Mouse (Mus musculus): ENCODE data around the gene Gm49405.

Gene Gm49405

DNA sequence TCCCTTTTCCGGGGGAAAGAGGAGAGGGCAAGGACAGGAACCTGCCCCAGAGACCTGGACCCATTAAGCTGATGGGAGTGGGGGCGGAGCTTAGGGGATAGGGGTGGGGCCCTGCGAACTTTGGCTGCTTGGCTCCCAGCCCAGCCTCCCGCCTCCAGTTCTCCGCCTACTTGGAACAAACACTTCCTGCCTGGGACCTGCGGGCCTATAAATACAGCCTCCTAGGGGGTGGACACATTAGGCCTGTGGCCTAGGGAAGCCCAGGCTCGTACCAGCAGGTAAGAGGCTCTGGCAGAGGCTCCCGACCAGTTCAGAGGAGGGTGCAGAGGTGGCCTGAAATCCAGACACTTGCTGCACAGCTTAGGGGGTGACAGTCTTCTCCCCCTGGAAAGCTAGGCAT, 14.1 kb upstream of the Gm49405 start, which contains the start of gene Acy3:
Acy3 (plus strand) TSS at position 237 of the 400 bp plus-strand sequence.
- DNase-seq (ENCODE audit: low read depth, low spot score), result peak; percentile 44

DNA sequence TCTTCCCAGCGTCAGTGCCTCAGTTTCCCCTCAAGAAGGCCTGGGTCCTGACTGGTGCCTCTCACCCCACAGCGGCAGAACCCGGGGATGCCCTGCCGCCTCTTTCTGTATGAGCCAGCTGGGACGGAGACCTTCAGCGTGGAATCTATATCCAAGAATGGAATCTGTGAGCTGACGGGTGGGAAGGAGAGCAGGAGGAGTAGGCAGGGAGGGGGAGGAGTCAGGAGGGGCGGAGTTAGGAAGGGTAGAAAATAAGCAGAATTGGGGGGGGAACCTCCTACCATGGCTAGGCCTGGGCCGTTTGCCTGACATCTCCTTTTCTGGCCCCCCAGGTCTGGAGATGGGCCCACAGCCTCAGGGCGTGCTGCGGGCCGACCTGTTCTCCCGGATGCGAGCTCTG, 12.4 kb upstream of the Gm49405 start:
- DNase-seq (ENCODE audit: low read depth, low spot score), result no peak

DNA sequence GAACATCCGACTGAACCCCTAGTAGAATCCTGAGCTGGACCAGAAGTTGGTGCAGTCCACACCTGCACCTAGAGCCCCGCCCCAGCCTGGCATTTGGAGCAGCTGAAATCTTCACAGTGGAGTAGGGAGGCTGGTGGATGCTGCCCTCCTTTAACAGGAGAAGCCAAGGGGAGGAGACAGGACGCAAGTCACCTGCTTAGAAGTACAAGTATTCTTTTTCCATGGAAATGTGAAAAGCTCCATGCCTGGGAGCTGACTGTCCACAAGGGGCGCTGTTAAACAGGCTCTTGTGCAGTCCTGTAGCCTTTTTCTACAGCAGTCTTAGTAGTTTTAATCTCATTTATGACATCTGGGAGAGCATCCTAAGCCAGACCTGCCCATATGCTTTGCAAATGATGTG, 11.7 kb upstream of the Gm49405 start:
- no peak for DNase-seq (ENCODE audit: low read depth, low spot score)

DNA sequence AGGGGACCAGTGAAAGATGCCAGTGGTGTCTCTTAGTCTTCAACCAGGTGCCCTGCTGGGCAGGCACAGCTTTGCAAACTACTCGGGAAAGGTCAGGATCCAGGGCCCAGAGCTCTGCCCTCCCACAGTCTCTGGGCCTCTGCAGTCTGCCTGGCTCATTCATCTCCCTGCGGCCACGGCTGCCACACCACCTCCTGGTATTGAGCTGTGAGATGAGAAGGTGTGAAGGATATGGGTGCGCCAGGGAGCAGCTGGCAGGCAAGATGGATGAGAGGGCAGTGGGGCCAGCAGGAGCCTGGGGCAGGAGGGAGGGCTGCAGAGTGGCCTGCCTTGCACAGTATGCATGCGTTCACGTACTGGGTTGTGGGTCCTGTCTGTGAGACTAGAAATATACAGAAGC, 9.6 kb upstream of the Gm49405 start:
- no peak for DNase-seq (ENCODE audit: low read depth, low spot score)

DNA sequence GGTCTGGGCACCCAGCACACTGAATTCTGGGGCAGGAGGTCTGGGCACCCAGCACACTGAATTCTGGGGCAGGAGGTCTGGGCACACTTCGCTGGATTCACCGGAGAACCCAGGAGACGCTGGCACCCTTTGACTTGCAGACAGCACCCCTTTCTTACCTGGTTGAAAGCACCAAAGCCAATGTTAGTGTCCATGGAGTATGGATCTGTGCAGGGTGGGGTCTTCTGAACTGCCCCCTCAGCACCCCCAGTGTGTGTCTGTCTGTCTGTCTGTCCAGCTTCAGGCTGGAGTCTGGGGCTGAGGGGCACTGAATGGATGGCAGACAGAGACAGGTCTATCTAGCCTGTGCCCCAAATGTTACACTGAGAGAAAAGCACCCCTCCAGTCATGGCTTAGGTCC, 8.9 kb upstream of the Gm49405 start:
- DNase-seq (ENCODE audit: low read depth, low spot score), result no peak

DNA sequence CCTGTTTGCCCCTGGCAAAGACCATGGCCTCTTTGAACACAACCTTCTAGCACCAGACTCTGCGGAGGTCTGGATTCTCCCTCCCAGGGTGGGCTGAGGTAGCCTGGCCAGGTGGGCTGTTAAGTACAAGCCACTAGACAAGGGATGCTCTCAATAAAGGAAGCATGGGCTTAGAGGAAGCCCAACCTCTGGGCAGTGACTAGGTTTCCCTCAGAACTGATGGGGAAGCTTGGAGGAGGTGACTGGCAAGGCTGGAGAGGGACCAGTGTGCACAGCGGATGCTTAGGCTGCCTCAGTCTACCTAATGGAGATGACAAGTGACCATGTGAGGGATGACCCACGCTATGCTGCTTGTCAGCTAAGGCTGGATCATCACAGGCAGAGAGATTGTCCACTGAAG, 8.5 kb upstream of the Gm49405 start:
- DNase-seq (ENCODE audit: low read depth, low spot score), result no peak

DNA sequence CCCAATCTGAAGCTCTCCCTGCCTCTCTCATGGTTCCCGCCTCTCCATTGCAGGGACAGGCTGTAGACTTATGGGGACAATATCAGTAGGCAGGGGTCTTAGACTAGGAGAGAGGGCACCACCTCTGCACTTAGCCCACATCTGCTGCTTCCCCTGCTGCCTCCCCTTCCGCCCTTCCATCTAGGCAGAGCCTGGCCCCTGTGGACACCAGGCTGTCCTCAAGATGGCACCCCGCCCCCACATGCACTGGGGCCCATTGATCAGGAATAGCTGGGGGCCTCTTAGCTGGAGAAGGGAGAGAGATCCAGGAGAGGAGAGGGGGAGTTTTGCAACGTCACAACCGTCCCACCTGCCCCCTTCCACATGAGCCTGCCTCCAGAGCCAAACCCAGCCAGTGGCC, 8.0 kb upstream of the Gm49405 start, which contains the start of gene Tbx10:
Tbx10 (plus strand) TSS at position 337 of the 400 bp plus-strand sequence.
- no peak for DNase-seq (ENCODE audit: low read depth, low spot score)

DNA sequence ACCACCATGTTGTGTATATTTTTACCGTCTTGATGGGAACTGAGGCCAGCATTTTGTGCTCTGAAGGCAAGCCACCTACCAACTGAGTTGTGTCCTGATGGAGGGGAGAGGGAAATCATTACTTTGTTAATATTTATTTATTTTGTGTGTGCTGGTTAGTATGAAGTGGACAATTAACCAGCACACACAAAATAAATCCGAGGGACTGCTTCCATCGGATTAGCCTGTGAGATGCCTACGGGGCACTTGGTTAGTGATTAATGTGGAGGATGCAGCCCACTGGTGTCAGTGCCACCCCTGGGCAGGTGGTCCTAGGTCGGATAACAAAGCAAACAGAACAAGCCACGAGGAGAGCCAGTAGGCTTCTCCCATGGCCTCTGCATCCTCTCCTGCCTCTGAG, 5.5 kb upstream of the Gm49405 start:
- DNase-seq (ENCODE audit: low read depth, low spot score), result no peak

DNA sequence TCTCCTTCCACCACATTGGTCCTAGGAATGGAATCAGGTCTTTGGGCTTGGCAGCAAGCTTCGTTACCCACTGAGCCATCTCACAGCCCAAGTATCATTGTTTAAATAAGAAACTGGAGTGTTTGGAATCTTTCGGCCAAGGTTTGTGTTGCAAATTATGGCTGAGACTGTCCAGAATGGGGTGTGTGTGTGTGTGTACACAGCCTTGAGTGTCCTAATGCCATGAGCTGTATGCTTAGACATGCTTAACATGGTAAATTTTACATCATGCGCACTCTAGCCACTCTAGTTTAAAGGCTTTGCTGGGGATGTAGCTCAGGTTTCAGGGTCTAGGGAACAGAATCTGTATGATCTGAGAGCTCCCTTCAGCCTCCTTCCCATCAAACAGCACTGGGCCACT, 4.9 kb upstream of the Gm49405 start:
- DNase-seq (ENCODE audit: low read depth, low spot score), result no peak

DNA sequence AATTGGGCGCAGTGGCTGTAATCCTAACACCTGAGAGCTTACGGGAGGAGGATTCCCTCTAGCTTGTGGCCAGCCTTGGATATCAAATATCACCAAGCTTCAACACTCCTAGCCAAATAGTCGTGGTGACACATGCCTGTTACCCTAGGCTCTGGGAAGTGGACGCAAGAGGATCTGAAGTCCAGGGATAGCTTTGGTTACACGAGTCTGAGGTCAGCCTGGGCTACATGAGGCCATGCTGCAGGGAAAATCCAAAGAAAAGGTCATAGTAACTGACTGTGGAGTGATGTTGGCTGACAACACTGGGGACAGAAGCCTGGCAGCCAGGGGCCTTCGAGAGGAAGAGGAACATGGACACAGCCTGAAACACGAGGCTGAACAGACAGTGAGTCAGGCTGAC, 4.3 kb upstream of the Gm49405 start:
- DNase-seq (ENCODE audit: low read depth, low spot score), result no peak

DNA sequence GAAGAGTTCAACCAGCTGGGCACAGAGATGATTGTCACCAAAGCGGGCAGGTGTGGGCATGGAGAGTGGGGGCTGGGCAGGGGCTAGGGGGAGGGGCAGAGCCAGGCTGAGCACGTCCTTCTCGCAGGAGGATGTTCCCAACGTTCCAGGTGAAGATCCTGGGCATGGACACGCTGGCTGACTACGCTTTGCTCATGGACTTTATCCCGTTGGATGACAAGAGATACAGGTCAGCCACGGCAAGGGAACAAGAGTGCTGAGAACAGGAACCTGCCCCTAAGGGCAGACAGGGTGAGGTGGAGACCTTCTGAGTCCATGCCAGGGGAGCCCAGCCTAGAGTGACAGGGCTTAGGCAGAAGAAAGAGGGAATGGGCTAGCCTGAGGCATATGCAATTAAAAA, 3.7 kb upstream of the Gm49405 start:
- no peak for DNase-seq (ENCODE audit: low read depth, low spot score)

DNA sequence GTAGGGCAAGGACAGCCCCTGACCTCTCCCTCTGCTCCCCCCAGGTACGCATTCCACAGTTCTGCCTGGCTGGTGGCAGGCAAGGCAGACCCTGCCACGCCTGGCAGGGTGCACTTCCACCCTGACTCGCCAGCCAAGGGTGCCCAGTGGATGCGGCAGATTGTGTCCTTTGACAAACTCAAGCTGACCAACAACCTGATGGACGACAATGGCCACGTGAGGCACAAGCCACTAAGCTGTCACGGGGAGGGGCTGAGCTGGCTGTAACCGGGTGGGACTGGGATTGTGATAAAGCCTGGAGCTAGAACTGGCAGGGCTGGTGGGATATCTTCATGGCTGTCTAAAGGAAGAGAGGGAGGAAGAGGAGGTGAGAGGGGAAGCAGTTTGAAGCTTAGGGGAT, 3.2 kb upstream of the Gm49405 start:
- no peak for DNase-seq (ENCODE audit: low read depth, low spot score)

DNA sequence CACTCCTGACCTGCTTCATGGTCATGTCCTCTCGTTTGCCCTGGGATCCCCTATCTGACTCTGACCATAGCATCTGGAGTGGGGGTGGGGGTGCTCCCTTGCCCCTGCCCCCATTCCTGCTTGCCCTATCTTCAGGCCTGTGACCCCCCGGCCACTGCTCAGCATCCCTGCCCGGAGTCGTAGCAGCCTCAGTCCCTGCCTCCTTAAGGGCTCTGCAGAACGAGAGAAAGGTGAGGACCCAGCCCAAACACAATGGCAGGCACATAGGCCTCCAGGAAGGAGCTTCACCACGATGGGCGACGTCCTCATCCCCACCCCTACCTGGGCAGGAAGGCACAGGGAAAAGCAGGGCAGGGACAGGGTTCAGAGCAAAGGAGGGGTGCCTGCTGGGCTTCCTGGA, 2.1 kb upstream of the Gm49405 start:
- DNase-seq (ENCODE audit: low read depth, low spot score), result no peak

DNA sequence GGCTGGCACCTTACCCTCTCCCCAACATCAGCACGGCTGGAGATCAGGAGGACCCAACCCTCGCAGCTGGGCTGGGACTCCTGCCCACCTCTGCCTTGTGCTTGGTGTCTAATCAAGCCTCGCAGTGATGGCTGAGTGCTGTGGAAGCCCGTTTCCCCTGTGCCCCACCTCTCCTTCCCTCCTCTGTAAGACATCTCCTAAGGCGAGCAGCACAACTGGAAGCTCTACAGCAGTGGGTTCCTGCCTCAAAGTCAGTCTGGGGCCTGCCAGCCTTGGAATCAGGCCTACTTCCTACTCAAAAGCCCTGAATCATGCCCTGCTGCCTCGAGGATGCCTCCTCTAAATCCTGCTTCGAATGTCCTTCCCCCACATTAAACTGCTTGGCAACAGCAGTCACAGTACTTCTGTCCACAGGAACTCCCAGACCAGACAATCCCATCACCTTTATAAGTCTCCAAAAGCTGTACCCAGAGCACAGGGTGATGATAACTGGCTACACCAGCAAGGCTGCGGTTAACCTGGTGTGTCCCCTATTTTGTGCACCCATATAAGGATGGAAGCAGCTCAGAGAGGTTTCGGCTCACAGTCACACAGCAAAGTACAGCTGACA, 1.2 kb upstream of the Gm49405 start:
- no peak for DNase-seq (ENCODE audit: low read depth, low spot score)

DNA sequence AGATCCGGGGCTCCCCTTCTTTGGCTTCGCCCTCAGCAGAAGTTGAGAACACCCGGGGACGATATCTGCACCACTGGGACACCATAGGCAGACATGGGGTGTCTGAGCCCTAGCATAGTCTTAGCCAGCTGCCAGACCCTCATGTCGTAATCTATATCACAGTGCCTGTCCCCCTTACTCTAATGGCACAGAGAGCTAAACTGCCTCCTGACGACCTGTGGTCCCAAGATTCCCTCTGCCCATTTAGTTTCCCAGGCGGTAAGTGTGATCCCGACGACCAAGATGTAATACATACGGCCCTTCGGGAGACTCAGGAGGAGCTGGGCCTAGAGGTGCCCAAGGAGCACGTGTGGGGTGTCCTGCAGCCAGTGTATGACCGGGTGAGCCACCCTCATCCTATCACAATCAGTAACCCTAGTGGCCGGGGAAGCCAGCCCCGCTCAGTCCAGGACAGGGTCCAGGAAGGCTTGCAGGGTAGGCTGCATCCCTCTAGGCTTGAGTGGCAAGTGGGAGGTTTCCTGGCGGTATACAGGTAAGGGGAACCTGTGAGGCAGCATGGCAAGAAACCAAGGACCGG, 611 bp downstream of the Gm49405 start:
- DNase-seq (ENCODE audit: low read depth, low spot score), result peak; percentile 18

DNA sequence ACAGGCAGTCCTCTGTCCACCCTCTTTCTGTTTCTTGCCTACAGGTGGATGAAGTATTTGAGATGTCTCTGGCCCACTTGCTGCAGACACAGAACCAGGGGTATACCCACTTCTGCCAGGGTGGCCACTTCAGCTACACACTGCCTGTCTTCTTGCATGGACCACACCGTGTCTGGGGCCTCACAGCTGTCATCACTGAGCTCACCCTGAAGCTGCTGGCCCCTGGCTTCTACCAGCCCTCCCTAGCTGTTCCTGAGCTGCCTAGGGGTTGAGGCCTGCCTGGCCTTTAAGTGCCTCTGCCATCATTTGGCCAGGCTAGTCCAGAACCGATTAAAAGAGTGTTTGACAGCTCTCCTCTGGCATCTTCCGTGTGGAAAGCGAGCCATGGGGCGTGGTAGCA, 1.3 kb downstream of the Gm49405 start:
- no peak for DNase-seq (ENCODE audit: low read depth, low spot score)

DNA sequence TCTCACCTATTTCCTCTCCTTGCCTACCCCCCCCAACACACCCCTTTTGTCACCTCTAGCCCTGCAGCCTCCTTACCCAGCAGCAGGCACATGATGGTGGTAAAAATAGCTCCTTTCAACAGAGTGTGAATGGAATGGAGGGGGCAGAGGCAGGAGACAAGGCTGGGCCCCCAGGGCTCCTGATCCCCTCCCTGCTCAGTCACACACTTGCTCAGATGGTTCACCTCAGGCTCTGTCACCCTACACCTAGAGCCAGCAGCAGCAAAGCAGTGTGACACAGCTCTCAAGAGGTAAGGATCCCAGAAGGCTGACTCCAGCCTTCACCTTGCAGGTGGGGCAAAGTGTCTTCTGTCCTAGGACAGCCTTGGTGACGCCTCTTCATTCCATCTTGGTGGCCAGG, 2.7 kb downstream of the Gm49405 start, which contains the start of gene Doc2g:
Doc2g (plus strand) TSS at position 202 of the 400 bp plus-strand sequence.
- DNase-seq (ENCODE audit: low read depth, low spot score), result no peak

DNA sequence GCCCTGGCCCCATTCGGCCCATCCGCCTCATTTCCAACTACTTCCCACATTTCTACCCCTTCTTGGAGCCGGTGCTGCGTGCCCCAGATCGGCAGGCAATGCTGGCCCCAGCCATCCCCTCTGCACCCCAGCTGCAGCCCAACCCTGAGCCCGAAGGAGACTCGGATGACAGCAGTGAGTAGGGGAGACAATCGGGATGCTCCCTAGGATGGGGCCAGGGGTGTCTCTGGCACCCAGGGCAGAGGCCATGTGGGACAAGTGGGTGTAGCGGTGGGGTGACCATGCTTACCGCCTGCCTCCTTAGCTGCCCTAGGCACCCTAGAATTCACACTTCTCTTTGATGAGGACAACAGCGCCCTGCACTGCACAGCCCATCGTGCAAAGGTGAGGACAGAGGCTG, 3.2 kb downstream of the Gm49405 start:
- DNase-seq (ENCODE audit: low read depth, low spot score), result no peak

DNA sequence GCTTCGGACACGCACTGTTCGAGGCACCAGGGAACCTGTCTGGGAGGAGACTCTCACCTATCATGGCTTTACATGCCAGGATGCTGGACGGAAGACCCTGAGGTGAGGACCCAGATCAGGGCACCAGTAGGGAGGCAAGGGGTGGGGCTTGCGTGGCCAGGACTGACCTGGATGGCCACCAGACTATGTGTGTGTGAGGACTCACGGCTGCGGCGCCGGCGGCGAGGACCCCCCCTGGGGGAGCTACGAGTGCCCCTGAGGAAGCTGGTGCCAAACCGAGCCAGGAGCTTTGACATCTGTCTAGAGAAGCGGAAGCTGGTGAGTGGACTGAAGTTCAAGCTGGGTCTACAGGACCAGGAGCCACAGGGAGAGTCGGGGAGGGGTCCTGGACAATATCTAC, 3.9 kb downstream of the Gm49405 start:
- DNase-seq (ENCODE audit: low read depth, low spot score), result no peak

DNA sequence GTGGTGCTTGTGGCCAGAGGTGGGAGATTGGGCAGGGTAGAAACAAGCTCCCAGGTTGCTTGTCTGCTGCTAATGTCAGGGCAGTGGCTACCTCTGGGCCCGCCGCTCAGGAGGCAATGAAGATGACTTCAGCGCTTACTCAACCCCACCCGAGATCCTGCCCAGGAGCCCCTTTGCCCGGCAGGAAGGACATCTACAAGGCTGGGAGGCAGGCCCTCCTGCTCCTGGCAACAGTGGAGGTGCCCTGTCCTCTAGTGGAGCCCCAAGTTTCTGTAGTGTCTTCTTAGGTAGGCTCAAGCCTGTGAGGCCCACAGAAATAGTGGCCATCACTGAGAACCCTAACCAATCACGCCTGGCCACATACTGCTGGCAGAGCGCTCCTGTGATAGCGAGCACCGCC, 4.7 kb downstream of the Gm49405 start:
- DNase-seq (ENCODE audit: low read depth, low spot score), result no peak

DNA sequence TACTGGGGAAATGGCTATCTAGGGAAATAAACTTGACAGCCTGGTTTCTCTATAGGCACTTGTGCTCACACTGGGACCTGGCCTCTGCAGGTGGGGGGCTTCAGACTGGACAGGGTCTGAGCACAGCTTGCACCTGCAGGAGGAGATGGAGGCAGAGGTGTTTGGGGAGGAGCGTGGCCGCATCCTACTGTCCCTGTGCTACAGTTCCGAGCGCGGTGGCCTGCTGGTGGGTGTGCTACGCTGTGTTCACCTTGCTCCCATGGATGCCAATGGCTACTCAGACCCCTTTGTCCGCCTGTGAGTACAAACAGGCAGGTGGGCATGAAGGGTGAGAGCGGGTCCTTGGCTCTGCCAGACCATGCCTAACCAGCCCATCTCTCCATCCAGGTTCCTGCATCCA, 5.5 kb downstream of the Gm49405 start:
- no peak for DNase-seq (ENCODE audit: low read depth, low spot score)

DNA sequence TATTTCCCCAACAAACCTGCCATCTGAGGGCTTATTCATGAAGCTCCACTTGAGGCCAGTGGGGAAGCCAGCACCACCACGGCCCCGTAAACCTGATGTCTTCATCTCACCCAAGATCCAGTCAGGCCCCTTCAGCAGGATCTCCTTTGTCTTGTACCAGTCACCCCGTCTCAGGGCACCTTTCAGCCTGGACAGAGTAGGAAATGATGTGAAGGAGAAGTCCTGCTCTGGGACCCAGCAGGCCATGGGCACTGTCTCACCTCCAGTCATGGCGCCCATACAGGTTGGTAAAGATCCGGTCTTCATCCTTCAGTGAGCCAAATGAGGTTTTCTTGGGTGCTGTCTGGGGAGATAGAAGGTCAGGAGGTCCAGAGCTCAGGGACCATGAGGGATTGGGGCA, 10.7 kb downstream of the Gm49405 start:
- DNase-seq (ENCODE audit: low read depth, low spot score), result no peak

DNA sequence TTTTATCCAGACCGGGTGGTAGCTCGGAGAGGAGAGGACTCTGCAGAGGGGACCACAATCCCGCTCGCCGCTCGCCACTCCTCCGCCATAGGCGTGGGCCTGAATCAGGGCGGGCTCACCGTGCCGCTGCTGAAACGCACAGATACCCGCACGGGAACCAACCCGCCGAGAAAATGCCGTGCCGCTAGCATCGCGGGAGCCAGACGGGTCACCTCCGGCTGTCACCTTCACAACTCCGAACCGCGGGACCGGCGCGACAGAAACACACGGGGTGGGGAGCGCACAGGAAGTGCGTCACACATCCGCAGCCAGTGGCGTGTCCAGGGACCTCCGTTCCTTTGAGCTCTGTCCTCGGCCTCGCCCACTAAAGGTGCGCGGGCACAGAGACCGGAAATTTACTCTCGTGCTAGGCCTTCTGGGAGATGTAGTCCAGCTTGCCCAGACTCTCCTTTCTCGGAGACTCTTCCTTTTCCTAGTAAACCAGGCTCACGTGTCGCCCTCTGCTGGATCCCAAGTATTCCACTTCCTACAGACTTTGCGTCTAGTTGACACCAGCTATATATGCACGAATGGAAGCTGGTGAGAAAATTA, 12.1 kb downstream of the Gm49405 start, which contains the start of gene Ndufv1:
Ndufv1 (minus strand) TSS at position 375 of the 591 bp plus-strand sequence.
- peak; percentile 98 for DNase-seq (ENCODE audit: low read depth, low spot score)

Data from mesoderm, embryonic 11.5 days (tissue).